Mouse (Mus musculus): ENCODE measurements around the gene Epha1. TPM values are rescaled to one million over a fixed set of nuclear protein-coding genes. Genes with fewer than 3 reads are reported as not detected.

Epha1 gene
- polyA plus RNA-seq, 2 experiments: 1.4 to 4.0 TPM

DNA sequence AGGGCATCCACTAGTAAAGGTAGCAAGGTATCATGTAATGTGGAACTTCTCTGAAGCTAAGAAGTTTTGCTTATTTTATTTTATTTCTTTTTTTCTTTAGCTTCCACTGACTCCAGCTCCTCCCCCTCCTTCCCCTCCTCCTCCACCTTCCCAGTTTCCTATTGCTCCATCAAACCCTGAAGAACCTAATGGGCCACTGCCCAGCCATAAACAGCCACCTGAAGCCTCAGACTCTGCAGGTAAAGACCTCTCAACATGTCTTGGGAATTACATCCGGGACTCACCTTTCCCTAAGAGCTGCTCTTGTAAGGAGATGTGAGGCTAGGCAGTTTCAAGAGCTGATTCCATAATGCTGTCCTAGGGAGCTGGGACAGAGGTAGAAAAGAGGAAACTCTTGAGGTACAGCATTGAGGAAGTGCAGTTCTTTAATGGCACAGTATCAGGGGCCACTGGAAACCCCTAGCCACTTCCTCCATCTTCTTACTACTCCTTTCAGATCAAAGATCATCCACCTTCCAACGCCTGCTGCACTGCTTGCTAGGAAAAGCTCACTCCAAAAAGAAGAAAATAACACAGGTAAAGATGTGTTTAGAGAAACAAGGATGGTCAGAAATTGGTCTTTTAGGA, 62.5 kb downstream of the Epha1 start:
- no peak overlapping the region for H3K9ac ChIP-seq (replicated peaks)
- WGBS (ENCODE audit: insufficient replicate concordance): 30% methylated on average over 2 of the region's 2 CpGs
- H3K36me3 ChIP-seq (replicated peaks; ENCODE audit: control insufficient read depth, insufficient read depth, low read depth): no peaks in the 10 kb centered on the region
- H3K27ac ChIP-seq: no peak overlapping the region
- H3K27me3 ChIP-seq (ENCODE audit: control insufficient read depth, insufficient read depth, low read length): no peaks in the 10 kb centered on the region
- H3K4me1 ChIP-seq (replicated peaks; ENCODE audit: control insufficient read depth in 2 of 2, insufficient read depth in 2 of 2, low read length in 1 of 2): no peaks in the 10 kb centered on the region
- no peak for TF ChIP-seq EP300 (IDR thresholded peaks at IDR 0.05; ENCODE audit: low read depth)
- TF ChIP-seq CTCF (IDR thresholded peaks at IDR 0.05; ENCODE audit: low read depth): no peak
- ATAC-seq (ENCODE audit: insufficient read depth) (no peak), DNase-seq (ENCODE audit: low read depth in 3 of 3, low spot score in 3 of 3) (no peak)
- no peak overlapping the region for H3K4me2 ChIP-seq (ENCODE audit: low read depth)
- H3K4me3 ChIP-seq (ENCODE audit: insufficient read depth in 1 of 2, low read depth in 2 of 2, low read length in 2 of 2): no peak overlapping the region
- no peaks in the 10 kb centered on the region for H3K9me3 ChIP-seq (ENCODE audit: control insufficient read depth, low read length)

- Histone ChIP-seq H3K4me2 (ENCODE audit: low read depth) (no peak overlapping the region), H3K9me3 (ENCODE audit: control insufficient read depth, low read length) (no peaks in the 10 kb centered on the region), H3K4me1 (replicated peaks; ENCODE audit: control insufficient read depth in 2 of 2, insufficient read depth in 2 of 2, low read length in 1 of 2) (no peaks in the 10 kb centered on the region), H3K27me3 (ENCODE audit: control insufficient read depth, insufficient read depth, low read length) (no peaks in the 10 kb centered on the region), H3K4me3 (ENCODE audit: insufficient read depth in 1 of 2, low read depth in 2 of 2, low read length in 2 of 2) (no peak overlapping the region), H3K27ac (no peak overlapping the region), H3K36me3 (replicated peaks; ENCODE audit: control insufficient read depth, insufficient read depth, low read depth) (no peaks in the 10 kb centered on the region), H3K9ac (replicated peaks) (no peak overlapping the region)
- WGBS (ENCODE audit: insufficient replicate concordance): 40% methylated on average over 8 of the region's 8 CpGs
- ATAC-seq (ENCODE audit: insufficient read depth) (no peak), DNase-seq (ENCODE audit: low read depth in 3 of 3, low spot score in 3 of 3) (no peak)
- TF ChIP-seq EP300 (IDR thresholded peaks at IDR 0.05; ENCODE audit: low read depth): no peak
- TF ChIP-seq CTCF (IDR thresholded peaks at IDR 0.05; ENCODE audit: low read depth): peak; percentile 37; the same call in 1 of the 2 replicates
These were observed 63.2 kb downstream of the Epha1 start for GRCm38 (mm10) chr6:42309816-42310378.

Other genes with a start within 250 kb of the Epha1 start
- gene Tas2r139, start 232.3 kb downstream of the Epha1 start, polyA plus RNA-seq (2012; rRNA removed): not detected in 2 replicates
- not detected in 2 replicates for gene Tas2r139, start 232.3 kb downstream of the Epha1 start, polyA plus RNA-seq (2014; fragmentation: Nextera tagmentation; extraction: Ambion mirVana)
- gene Tas2r144, start 157.9 kb downstream of the Epha1 start, polyA plus RNA-seq (2012; rRNA removed): not detected in 2 replicates
- not detected in 2 replicates for gene Tas2r144, start 157.9 kb downstream of the Epha1 start, polyA plus RNA-seq (2014; fragmentation: Nextera tagmentation; extraction: Ambion mirVana)
- 4.0 and 4.7 TPM in 2 replicates for gene Gstk1, start 127.3 kb downstream of the Epha1 start, polyA plus RNA-seq (2012; rRNA removed)
- 5.6 and 6.3 TPM in 2 replicates for gene Gstk1, start 127.3 kb downstream of the Epha1 start, polyA plus RNA-seq (2014; fragmentation: Nextera tagmentation; extraction: Ambion mirVana)
- 0.02 and 0.03 TPM in 2 replicates for gene Tmem139, start 111.3 kb downstream of the Epha1 start, polyA plus RNA-seq (2012; rRNA removed)
- not detected in 2 replicates for gene Tmem139, start 111.3 kb downstream of the Epha1 start, polyA plus RNA-seq (2014; fragmentation: Nextera tagmentation; extraction: Ambion mirVana)
- 26.1 and 27.0 TPM in 2 replicates for gene Casp2, start 108.3 kb downstream of the Epha1 start, polyA plus RNA-seq (2012; rRNA removed)
- 21.9 and 25.0 TPM in 2 replicates for gene Casp2, start 108.3 kb downstream of the Epha1 start, polyA plus RNA-seq (2014; fragmentation: Nextera tagmentation; extraction: Ambion mirVana)
- 0.17 and 0.30 TPM in 2 replicates for gene Clcn1, start 86.6 kb downstream of the Epha1 start, polyA plus RNA-seq (2012; rRNA removed)
- 0.05 TPM in 1 of 2 replicates, not detected in the other for gene Clcn1, start 86.6 kb downstream of the Epha1 start, polyA plus RNA-seq (2014; fragmentation: Nextera tagmentation; extraction: Ambion mirVana)
- gene Fam131b, start 48.6 kb downstream of the Epha1 start, polyA plus RNA-seq (2012; rRNA removed): 0.08 TPM in 2 replicates
- gene Fam131b, start 48.6 kb downstream of the Epha1 start, polyA plus RNA-seq (2014; fragmentation: Nextera tagmentation; extraction: Ambion mirVana): 0.06 TPM in 1 of 2 replicates, not detected in the other
- 26.7 and 27.7 TPM in 2 replicates for gene Zyx, start 23.6 kb downstream of the Epha1 start, polyA plus RNA-seq (2012; rRNA removed)
- 30.2 and 36.5 TPM in 2 replicates for gene Zyx, start 23.6 kb downstream of the Epha1 start, polyA plus RNA-seq (2014; fragmentation: Nextera tagmentation; extraction: Ambion mirVana)
- gene Tas2r143, start 27.0 kb upstream of the Epha1 start, polyA plus RNA-seq (2012; rRNA removed): not detected in 2 replicates
- gene Tas2r143, start 27.0 kb upstream of the Epha1 start, polyA plus RNA-seq (2014; fragmentation: Nextera tagmentation; extraction: Ambion mirVana): not detected in 2 replicates
- not detected in 2 replicates for gene Tas2r135, start 32.2 kb upstream of the Epha1 start, polyA plus RNA-seq (2012; rRNA removed)
- not detected in 2 replicates for gene Tas2r135, start 32.2 kb upstream of the Epha1 start, polyA plus RNA-seq (2014; fragmentation: Nextera tagmentation; extraction: Ambion mirVana)
- gene Tas2r126, start 61.3 kb upstream of the Epha1 start, polyA plus RNA-seq (2012; rRNA removed): not detected in 2 replicates
- not detected in 2 replicates for gene Tas2r126, start 61.3 kb upstream of the Epha1 start, polyA plus RNA-seq (2014; fragmentation: Nextera tagmentation; extraction: Ambion mirVana)
- gene Olfr458, start 91.9 kb upstream of the Epha1 start, polyA plus RNA-seq (2012; rRNA removed): not detected in 2 replicates
- not detected in 2 replicates for gene Olfr458, start 91.9 kb upstream of the Epha1 start, polyA plus RNA-seq (2014; fragmentation: Nextera tagmentation; extraction: Ambion mirVana)
- gene Olfr457, start 103.1 kb upstream of the Epha1 start, polyA plus RNA-seq (2012; rRNA removed): not detected in 2 replicates
- not detected in 2 replicates for gene Olfr457, start 103.1 kb upstream of the Epha1 start, polyA plus RNA-seq (2014; fragmentation: Nextera tagmentation; extraction: Ambion mirVana)
- gene Olfr456, start 113.9 kb upstream of the Epha1 start, polyA plus RNA-seq (2012; rRNA removed): not detected in 2 replicates
- not detected in 2 replicates for gene Olfr456, start 113.9 kb upstream of the Epha1 start, polyA plus RNA-seq (2014; fragmentation: Nextera tagmentation; extraction: Ambion mirVana)
- gene Olfr455, start 174.3 kb upstream of the Epha1 start, polyA plus RNA-seq (2012; rRNA removed): not detected in 2 replicates
- gene Olfr455, start 174.3 kb upstream of the Epha1 start, polyA plus RNA-seq (2014; fragmentation: Nextera tagmentation; extraction: Ambion mirVana): not detected in 2 replicates
- gene Tcaf3, start 224.4 kb upstream of the Epha1 start, polyA plus RNA-seq (2012; rRNA removed): not detected in 2 replicates
- not detected in 2 replicates for gene Tcaf3, start 224.4 kb upstream of the Epha1 start, polyA plus RNA-seq (2014; fragmentation: Nextera tagmentation; extraction: Ambion mirVana)